Mouse (Mus musculus): ENCODE results near the gene Dact2. TPM values are rescaled to one million over a fixed set of nuclear protein-coding genes. Genes with fewer than 3 reads are reported as not detected.

The Dact2 gene
- polyA plus RNA-seq, 1 experiment from 2014 or later, result 2.4 TPM

GRCm38 (mm10) chr17:14165934-14166610, 38.0 kb downstream of the Dact2 start:
- H3K36me3 ChIP-seq (ENCODE audit: control insufficient read depth, insufficient read depth, low read length), result no peaks in the 10 kb centered on the region
- 64% methylated on average over 9 of the region's 9 CpGs for WGBS
- no peak overlapping the region for H3K27ac ChIP-seq (replicated peaks in 1 of 2; ENCODE audit: control insufficient read depth in 1 of 2, insufficient read depth in 1 of 2, low read depth in 2 of 2, low read length in 2 of 2)
- H3K27me3 ChIP-seq (ENCODE audit: control insufficient read depth, insufficient read depth, low read length), result peaks cover 27% of the 10 kb centered on the region
- no peak overlapping the region for H3K9ac ChIP-seq (ENCODE audit: low read length)
- no peak for ATAC-seq (ENCODE audit: insufficient number of reproducible peaks, insufficient read depth, low FRiP score, low read depth)
- H3K4me2 ChIP-seq (ENCODE audit: low read length), result peak overlapping the region; percentile 46; the same call in 1 of the 2 replicates
- no peaks in the 10 kb centered on the region for H3K9me3 ChIP-seq (ENCODE audit: control insufficient read depth, low read length)
- peaks cover 15 to 31% of the 10 kb centered on the region in 2 experiments for H3K4me1 ChIP-seq (ENCODE audit: control insufficient read depth in 2 of 2, insufficient read depth in 2 of 2, low read length in 2 of 2)
- H3K4me3 ChIP-seq (ENCODE audit: control insufficient read depth in 1 of 2, insufficient read depth in 1 of 2, low read depth in 1 of 2, low read length in 2 of 2), result no peak overlapping the region

GRCm38 (mm10) chr17:14165332-14165876, 38.7 kb downstream of the Dact2 start:
- Histone ChIP-seq H3K27ac (replicated peaks in 1 of 2; ENCODE audit: control insufficient read depth in 1 of 2, insufficient read depth in 1 of 2, low read depth in 2 of 2, low read length in 2 of 2) (no peak overlapping the region), H3K4me3 (ENCODE audit: control insufficient read depth in 1 of 2, insufficient read depth in 1 of 2, low read depth in 1 of 2, low read length in 2 of 2) (no peak overlapping the region), H3K27me3 (ENCODE audit: control insufficient read depth, insufficient read depth, low read length) (peaks cover 20% of the 10 kb centered on the region), H3K9me3 (ENCODE audit: control insufficient read depth, low read length) (no peaks in the 10 kb centered on the region), H3K9ac (ENCODE audit: low read length) (no peak overlapping the region), H3K36me3 (ENCODE audit: control insufficient read depth, insufficient read depth, low read length) (no peaks in the 10 kb centered on the region), H3K4me1 (ENCODE audit: control insufficient read depth in 2 of 2, insufficient read depth in 2 of 2, low read length in 2 of 2) (peaks cover 15 to 31% of the 10 kb centered on the region in 2 experiments), H3K4me2 (ENCODE audit: low read length) (peak overlapping the region; percentile 46)
- 3% methylated on average over 10 of the region's 10 CpGs for WGBS
- 0 out of 2 replicates have a peak, but pooled peaks have one; percentile 23 for ATAC-seq (ENCODE audit: insufficient number of reproducible peaks, insufficient read depth, low FRiP score, low read depth)

GRCm38 (mm10) chr17:14160846-14161245, 43.3 kb downstream of the Dact2 start:
- Histone ChIP-seq H3K4me3 (ENCODE audit: control insufficient read depth in 1 of 2, insufficient read depth in 1 of 2, low read depth in 1 of 2, low read length in 2 of 2) (no peak overlapping the region), H3K27ac (replicated peaks in 1 of 2; ENCODE audit: control insufficient read depth in 1 of 2, insufficient read depth in 1 of 2, low read depth in 2 of 2, low read length in 2 of 2) (no peak overlapping the region), H3K4me2 (ENCODE audit: low read length) (no peak overlapping the region), H3K4me1 (ENCODE audit: control insufficient read depth in 2 of 2, insufficient read depth in 2 of 2, low read length in 2 of 2) (peaks cover 12 to 21% of the 10 kb centered on the region in 2 experiments), H3K9ac (ENCODE audit: low read length) (no peak overlapping the region), H3K27me3 (ENCODE audit: control insufficient read depth, insufficient read depth, low read length) (peaks cover 16% of the 10 kb centered on the region), H3K9me3 (ENCODE audit: control insufficient read depth, low read length) (no peaks in the 10 kb centered on the region), H3K36me3 (ENCODE audit: control insufficient read depth, insufficient read depth, low read length) (no peaks in the 10 kb centered on the region)
- 87% methylated on average over 3 of the region's 3 CpGs for WGBS
- ATAC-seq (ENCODE audit: insufficient number of reproducible peaks, insufficient read depth, low FRiP score, low read depth), result no peak

DNA sequence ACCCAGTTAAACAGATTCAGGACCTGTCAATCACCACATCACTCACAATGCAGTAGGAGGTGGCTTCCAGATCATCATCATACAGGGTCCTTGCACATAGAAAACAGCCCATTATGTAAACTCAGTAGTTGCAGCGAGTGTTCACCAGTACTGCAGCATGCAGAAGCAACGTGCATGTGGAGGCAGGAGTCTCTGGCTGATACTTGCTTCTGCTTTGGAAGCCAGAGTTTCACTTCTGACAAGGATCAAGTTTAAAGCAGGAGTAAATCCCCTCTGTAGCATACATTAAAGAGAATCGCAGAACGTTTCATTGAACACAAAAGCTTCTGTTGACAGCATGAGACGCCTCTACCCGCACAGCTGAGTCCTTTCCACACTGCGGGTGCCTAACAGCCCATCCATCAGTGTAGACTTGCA, 46.3 kb downstream of the Dact2 start:
- WGBS, result 55% methylated on average over 7 of the region's 7 CpGs
- peaks cover 12% of the 10 kb centered on the region for H3K27me3 ChIP-seq (ENCODE audit: control insufficient read depth, insufficient read depth, low read length)
- H3K27ac ChIP-seq (replicated peaks in 1 of 2; ENCODE audit: control insufficient read depth in 1 of 2, insufficient read depth in 1 of 2, low read depth in 2 of 2, low read length in 2 of 2), result no peak overlapping the region
- H3K4me3 ChIP-seq (ENCODE audit: control insufficient read depth in 1 of 2, insufficient read depth in 1 of 2, low read depth in 1 of 2, low read length in 2 of 2), result no peak overlapping the region
- no peaks in the 10 kb centered on the region for H3K4me1 ChIP-seq (ENCODE audit: control insufficient read depth in 2 of 2, insufficient read depth in 2 of 2, low read length in 2 of 2)
- H3K9me3 ChIP-seq (ENCODE audit: control insufficient read depth, low read length), result no peaks in the 10 kb centered on the region
- H3K9ac ChIP-seq (ENCODE audit: low read length), result no peak overlapping the region
- no peak for ATAC-seq (ENCODE audit: insufficient number of reproducible peaks, insufficient read depth, low FRiP score, low read depth)
- no peaks in the 10 kb centered on the region for H3K36me3 ChIP-seq (ENCODE audit: control insufficient read depth, insufficient read depth, low read length)
- no peak overlapping the region for H3K4me2 ChIP-seq (ENCODE audit: low read length)

Other genes with a start within 250 kb of the Dact2 start
- gene Gm7356, start 200.6 kb downstream of the Dact2 start, polyA plus RNA-seq (2014; fragmentation: Nextera tagmentation; extraction: Ambion mirVana), result not detected in 2 replicates
- not detected in 2 replicates for gene Gm7358, start 144.8 kb downstream of the Dact2 start, polyA plus RNA-seq (2014; fragmentation: Nextera tagmentation; extraction: Ambion mirVana)
- 28.0 and 52.3 TPM in 2 replicates for gene Smoc2, start 75.2 kb upstream of the Dact2 start, polyA plus RNA-seq (2014; fragmentation: Nextera tagmentation; extraction: Ambion mirVana)